Mouse (Mus musculus) ZHBTc4 (cell line): ENCODE measurements at regions not wholly inside any gene's neighbourhood (a gene's known extent, or its start where the extent isn't known, plus 50 kb on each side); places are given as distances from the start of the nearest gene placed in this dataset.
A peak's percentile ranks its signal among the peaks of the same experiment; 100 is the strongest.

Experiments used
- DNase-seq: peaks from one replicate; pipeline ENCODE4 v3.0.0-alpha.2; 2011; ENCODE audit warnings: low read depth, low spot score

- no peak for DNase-seq
Observed at GRCm38 (mm10) chr13:90292905-90293304, 203.5 kb upstream of the Xrcc4 start.

- DNase-seq, result no peak
Observed at GRCm38 (mm10) chr13:90292124-90292523, 202.7 kb upstream of the Xrcc4 start.

GRCm38 (mm10) chr13:90280976-90281375, 191.6 kb upstream of the Xrcc4 start:
- DNase-seq, result peak; percentile 33

- DNase-seq, result no peak
Observed at GRCm38 (mm10) chr13:90279786-90280382, 190.5 kb upstream of the Xrcc4 start.

- DNase-seq, result no peak
Observed at GRCm38 (mm10) chr13:90279355-90279754, 189.9 kb upstream of the Xrcc4 start.

- DNase-seq, result no peak
Observed at GRCm38 (mm10) chr13:90259071-90259742, 169.8 kb upstream of the Xrcc4 start.

GRCm38 (mm10) chr13:90252981-90253380, 163.6 kb upstream of the Xrcc4 start:
- no peak for DNase-seq

- peak; percentile 91 for DNase-seq
Observed at GRCm38 (mm10) chr13:90245997-90246765, 156.8 kb upstream of the Xrcc4 start.

- DNase-seq, result no peak
Observed at GRCm38 (mm10) chr13:90238331-90238730, 148.9 kb upstream of the Xrcc4 start.

- no peak for DNase-seq
Observed at GRCm38 (mm10) chr13:90233986-90234385, 144.6 kb upstream of the Xrcc4 start.

- no peak for DNase-seq
Observed at GRCm38 (mm10) chr13:90233561-90233960, 144.2 kb upstream of the Xrcc4 start.

- DNase-seq, result no peak
Observed at GRCm38 (mm10) chr13:90229106-90229505, 139.7 kb upstream of the Xrcc4 start.

- DNase-seq, result peak; percentile 7
Observed at GRCm38 (mm10) chr13:90226212-90226611, 136.8 kb upstream of the Xrcc4 start.

GRCm38 (mm10) chr13:90212390-90212789, 123.0 kb upstream of the Xrcc4 start:
- no peak for DNase-seq

GRCm38 (mm10) chr13:90207875-90208274, 118.5 kb upstream of the Xrcc4 start:
- no peak for DNase-seq
